Mouse (Mus musculus) forelimb bud, embryonic 11.5 days (tissue): ENCODE data around the gene Rpap2.
A peak's percentile ranks its signal among the peaks of the same experiment; 100 is the strongest.

Experiments
- DNase-seq: peaks from one replicate; pipeline ENCODE4 v3.0.0-alpha.2; 2012; ENCODE audit warnings: low read depth, low spot score

The Rpap2 gene

DNA sequence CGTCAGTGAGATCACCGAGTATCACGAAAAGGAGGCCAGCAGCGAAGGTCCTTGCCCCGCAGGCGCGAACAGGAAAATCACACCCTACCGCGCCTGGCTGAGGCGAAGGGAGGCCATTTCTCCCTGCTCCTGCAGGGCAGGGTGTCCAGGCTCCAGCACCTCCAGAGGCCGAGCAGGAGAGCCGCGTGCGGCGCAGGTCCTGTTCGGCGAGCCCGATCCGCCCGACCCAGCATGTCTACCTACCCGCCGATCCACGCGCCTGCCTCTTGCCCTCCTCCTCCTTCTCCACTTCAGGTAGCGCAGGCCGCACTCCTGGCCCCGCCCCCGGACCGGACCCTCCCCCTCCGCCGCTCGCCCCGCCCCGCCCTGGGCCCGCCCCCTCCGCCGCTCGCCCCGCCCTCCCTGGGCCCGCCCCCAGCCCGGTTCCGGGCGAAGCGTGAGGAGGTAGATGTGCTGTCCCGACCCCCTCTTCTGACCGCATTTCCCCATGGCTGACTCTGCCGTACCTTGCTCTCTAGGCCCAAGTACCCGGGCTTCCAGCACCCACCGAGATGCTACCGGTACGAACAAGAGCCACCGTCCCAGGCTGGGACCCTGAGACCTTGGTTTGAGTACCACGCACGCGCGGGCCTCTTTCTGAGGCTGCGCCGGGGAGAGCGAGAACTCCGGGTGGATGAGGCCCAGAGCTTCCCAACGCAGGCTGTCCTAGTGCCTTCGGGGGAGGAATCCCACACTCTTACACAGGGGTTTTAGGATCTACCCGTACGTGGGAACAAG lies at the start of gene Rpap2, which contains the start of gene Glmn:
Gene Rpap2 (plus strand): TSS at position 73 of the 777 bp plus-strand sequence.
Gene Glmn (minus strand): TSS at position 588 of the 777 bp plus-strand sequence.
- DNase-seq, result peak; percentile 76

DNA sequence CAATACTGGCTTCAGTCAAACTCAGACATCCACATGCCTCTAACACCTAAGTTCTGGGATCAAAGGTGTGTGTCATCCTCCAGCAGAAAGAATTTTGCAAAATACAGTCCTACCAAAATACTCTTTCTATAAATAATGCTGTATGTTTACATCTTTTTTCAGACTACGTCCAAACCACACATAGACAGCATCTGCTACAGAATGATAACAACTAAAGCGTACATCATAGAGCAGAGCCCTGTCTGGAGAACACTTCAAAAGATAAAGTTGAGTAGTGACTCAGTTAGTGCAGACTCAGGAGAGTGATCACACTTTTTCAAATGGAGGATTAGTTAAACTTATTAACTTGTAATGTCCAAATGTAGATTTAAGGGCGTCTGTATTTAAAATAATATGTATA lies 49.2 kb upstream of the Rpap2 start:
- no peak for DNase-seq

GRCm38 (mm10) chr5:107548444-107548843 lies 48.7 kb upstream of the Rpap2 start:
- DNase-seq, result no peak

DNA sequence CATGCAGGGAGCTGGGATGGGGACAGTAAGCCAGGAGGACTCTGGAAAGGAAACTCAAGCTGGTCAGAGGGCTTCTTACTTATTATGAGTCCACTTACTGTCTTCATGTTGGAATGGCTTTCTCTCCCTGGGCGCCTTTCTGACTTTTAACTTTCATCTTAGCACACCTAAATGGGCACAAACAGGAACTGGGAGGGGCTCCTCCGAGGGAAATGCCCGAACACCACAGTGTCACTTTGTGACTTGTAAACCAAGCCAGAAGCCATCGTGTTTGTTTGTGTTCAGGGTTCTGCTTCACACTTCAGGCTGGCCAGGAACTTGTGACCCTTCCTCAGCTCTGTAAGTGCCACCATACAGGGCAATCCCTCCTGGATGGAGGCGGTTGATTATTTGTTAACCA lies 42.8 kb upstream of the Rpap2 start:
- no peak for DNase-seq

DNA sequence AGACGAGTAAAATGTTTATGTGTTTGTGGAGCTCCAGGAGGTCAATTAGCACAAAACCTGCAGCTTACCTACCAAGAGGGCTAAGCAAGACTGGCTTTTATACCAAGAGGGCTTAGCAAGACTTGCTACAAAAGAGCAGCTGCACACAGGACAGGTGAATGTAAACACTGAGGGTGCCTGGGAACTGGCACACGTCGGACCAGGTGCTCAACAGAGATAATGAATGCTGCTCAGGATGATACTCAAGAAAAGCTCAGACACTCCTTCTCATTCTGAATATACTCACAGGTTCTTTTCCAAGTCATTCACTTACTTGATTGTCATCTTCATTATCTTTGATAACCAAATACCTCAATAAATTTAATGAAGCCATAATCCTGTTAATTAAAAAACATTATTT lies 40.2 kb upstream of the Rpap2 start:
- DNase-seq, result no peak

- no peak for DNase-seq
These were observed 28.0 kb upstream of the Rpap2 start for GRCm38 (mm10) chr5:107569148-107569547.

- no peak for DNase-seq
These were observed 1.2 kb downstream of the Rpap2 start for GRCm38 (mm10) chr5:107598380-107598779.

GRCm38 (mm10) chr5:107611224-107611623 lies 14.1 kb downstream of the Rpap2 start:
- peak; percentile 63 for DNase-seq

DNA sequence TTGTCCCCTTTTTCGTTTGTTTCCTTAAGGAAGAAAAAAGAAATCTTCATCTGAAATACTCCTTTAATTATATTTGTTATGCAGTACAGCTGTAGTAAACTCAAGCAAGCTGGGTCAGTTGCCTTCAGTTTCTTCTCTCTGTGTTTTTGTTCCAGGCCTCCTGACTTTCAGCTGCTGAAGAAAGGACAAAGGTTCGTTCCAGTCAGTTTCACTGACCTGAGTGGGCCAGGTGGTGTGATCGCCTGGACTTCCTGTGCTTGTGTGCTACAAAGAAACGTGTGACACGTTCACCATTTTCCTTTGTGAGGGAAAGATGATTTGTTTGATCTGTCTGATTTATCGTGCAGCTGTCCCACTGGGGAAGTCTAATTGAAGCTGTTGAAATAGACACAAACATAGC lies 20.8 kb downstream of the Rpap2 start:
- DNase-seq, result no peak

DNA sequence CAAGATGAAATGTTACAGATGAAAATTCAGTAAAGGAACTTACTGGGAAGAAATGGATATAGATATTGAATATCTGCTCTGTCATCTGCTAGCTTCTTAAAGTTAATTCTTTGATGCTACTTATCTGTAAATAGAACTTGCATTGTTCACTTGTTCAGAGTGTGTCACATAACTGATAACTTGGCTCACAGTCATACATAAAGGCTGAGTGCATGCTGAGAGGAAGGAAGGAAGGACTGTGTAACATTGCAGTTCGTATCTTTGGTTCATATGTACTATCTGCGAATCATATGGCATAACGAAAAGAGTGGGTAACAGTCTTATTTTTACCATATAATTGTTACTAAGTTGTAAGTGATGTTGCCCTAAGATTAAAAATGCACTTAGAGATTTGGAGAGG lies 24.2 kb downstream of the Rpap2 start:
- no peak for DNase-seq

DNA sequence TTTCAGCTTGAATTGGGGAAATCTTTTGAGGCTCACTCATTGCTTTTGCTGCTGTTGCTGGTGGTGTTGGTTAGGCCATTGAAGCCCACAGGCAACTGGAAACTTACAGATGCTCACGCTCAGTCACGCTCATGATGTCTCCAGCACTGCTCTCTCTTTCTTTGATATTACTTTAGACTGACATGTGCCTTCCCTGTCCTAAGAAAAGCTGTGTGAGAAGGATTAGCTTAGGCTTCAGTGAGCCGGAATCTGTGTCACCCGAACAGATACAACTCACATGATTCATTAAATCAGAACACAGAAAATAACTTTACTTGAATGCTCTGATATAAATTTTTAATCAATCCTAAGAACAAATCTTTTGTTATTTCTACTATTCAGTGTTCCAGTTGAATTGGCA lies 36.5 kb downstream of the Rpap2 start:
- DNase-seq, result no peak

GRCm38 (mm10) chr5:107637106-107637505 lies 39.9 kb downstream of the Rpap2 start:
- DNase-seq, result no peak

GRCm38 (mm10) chr5:107638366-107638765 lies 41.2 kb downstream of the Rpap2 start:
- DNase-seq, result no peak

DNA sequence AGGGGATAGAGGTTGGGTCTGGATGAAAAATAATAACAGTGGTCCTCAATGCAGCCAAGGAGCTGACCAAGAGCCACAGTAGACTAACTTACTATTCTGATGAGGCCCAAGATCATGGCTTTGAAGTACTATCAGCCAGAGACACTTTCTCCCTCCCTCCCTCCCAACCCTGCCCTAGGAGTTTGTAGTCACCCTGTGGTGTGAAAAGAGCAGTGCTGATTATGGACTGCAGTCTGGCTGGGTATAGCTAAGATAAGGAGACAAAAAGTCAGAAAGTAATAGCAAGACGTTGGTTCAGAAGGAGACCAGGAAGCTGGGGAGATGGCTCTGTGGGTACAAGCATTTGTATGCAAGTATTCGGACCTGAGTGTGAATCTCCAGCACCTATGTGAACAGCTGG lies 47.4 kb downstream of the Rpap2 start:
- no peak for DNase-seq

- no peak for DNase-seq
These were observed 48.8 kb downstream of the Rpap2 start for GRCm38 (mm10) chr5:107645935-107646334.

DNA sequence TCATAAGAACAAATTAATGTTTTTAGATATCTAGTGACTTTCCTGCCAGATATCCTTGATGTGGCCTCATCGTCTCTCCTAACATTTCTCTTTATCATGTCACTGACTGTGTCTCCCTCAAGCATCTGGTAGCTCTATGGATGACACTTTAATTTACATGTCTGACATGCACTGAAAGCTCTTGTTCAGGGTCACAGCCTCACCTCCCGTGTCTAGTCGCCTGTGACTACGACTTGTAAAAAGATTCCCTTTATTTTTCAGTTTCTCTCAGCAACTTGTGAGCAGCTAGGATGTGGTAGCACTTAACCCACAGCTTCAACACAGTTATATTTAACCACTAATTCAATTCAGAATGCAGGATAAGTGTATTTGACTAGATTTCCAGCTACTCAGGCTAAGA lies 50.4 kb downstream of the Rpap2 start:
- no peak for DNase-seq

DNA sequence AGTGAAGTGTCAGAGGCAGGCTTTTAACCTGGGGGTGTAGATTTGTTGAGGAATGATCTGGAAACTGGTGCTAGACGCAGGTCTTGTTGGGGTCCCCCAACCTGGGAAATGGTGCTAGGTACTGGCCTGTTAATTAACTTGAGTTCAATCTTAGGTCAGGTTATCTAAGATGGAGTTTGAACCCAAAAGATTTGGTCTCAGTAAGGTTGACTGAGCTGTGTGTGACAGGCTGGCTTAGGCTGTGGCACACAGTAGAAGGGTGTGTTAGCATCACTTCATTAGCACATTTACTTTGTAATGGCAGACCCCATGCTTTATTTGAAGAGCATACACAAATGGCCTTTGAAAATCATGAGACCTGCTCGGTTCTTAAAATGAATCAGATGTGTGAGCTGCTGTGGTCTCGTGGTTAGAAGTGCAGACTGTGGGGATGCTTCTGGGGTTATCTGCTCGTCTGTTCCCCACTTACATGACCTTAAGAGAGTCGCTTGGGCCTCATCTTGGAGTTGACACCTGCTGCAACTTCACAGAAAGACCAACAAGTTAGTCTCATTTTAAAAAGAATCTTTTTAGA lies 51.5 kb downstream of the Rpap2 start:
- no peak for DNase-seq

DNA sequence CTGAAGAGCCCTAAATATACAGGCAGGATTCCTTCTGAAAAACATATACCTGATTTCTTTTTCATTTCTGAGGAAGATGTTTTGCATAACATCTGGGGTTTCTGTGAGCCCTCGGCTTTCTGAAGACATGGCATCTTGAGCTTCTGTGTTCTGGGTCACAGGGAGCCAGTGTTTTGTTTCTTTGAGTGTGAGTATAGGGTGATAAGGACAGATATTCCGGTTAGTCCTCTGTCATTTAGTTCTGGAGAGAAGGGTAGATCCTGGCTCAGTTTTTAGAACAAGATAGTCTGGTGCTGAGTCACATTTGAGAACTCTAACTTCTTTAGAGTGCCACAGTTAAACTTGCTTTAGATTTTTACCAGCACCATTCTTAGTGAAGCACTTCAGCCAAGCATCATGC lies 52.5 kb downstream of the Rpap2 start:
- no peak for DNase-seq

DNA sequence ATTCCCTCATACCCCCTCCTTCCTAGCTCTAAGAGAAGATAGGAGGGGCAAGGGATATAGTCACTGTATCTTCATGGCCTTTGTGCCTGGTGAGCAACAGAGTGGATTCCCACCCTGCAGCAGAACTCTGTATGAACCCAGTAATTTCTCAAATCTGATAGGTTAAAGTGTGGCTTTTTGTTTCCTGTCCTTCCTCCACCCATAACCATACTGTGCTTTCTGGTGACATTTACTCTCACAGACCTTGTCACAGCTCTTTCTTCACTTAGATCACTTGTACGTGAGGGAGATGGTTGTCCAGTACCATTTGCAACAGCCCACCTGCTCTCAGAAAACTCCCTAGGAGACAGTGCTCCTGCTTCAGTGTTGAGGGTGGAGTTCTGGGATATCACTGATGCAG lies 53.3 kb downstream of the Rpap2 start:
- no peak for DNase-seq

GRCm38 (mm10) chr5:107652055-107652660 lies 55.0 kb downstream of the Rpap2 start:
- DNase-seq, result no peak

DNA sequence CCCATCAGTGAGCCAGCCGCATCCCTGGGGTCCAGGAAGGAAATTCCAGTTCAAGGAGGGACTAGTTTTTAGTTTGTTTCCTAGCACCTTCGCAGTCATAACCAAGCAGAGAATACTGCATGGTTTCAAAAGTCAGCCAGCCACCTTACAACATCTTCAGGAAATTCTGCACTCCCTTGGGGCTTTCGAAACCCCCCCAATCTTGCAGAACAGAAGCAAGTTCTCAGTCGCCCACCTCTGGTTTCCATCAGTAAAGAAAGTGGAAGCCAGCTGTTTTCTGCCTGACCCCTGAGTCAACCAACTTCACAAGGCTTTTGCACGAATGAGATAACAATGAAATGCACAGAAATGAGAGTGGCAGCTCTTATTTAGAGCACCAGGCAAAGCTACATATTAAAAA lies 81.2 kb downstream of the Rpap2 start:
- no peak for DNase-seq

GRCm38 (mm10) chr5:107681300-107681699 lies 84.1 kb downstream of the Rpap2 start:
- DNase-seq, result no peak

DNA sequence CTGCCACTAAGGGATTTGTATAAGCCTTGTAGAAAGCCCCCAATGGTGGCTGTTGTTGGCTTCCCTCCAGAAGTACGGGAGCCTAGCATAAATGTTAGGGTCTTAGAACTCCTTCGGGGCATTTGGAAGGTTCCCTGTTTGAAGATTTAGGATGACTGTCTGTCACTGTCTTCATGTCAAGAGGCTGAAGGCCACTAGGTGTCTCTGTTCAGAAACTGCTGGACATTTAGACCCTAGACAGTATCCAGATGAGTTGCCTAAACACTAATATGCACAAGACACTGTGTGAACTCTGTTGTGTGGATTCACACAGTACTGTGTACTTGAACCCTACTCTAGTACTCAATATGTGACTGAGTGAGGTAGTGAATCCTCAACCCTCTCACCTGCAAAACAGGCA lies 87.2 kb downstream of the Rpap2 start:
- DNase-seq, result no peak
